Mouse (Mus musculus) cerebellum, adult 2 months (tissue): ENCODE measurements around the gene Arhgap10.

Experiments
- CTCF ChIP-seq: fragments of 200-500 bp; IDR thresholded peaks from 2 replicates; pipeline ENCODE4 v1.5.1; 2011; ENCODE audit warnings: low read depth, mild to moderate bottlenecking, control low read depth, low read length, moderate library complexity, borderline replicate concordance; ENCODE audit not compliant: insufficient read depth
- POLR2A ChIP-seq: fragments of 200-500 bp; IDR thresholded peaks from 2 replicates; pipeline ENCODE4 v1.6.1; 2011; ENCODE audit warnings: low read length, control low read depth, borderline replicate concordance; ENCODE audit not compliant: insufficient read depth

GRCm38 (mm10) chr8:77517301-77518200 is at the start of gene Arhgap10:
- TF ChIP-seq POLR2A, result peak; percentile 55
- TF ChIP-seq CTCF, result no peak
